Mouse (Mus musculus) liver, embryonic 15.5 days (tissue): ENCODE measurements around the gene Gm6268. TPM values are rescaled to one million over a fixed set of nuclear protein-coding genes. Genes with fewer than 3 reads are reported as not detected.

Source experiments
- microRNA-seq: library from miRNA; unstranded; fragments of <30 nt; microRNA quantifications from one replicate; pipeline ENCODE4, GENCODE M21; 2016
- polyA plus RNA-seq: library from polyadenylated mRNA; unstranded; fragments of >200 nt; fragmentation: Nextera tagmentation; extraction: Ambion mirVana; gene quantifications from 2 replicates; pipeline ENCODE4 v1.2.1, GENCODE M21; 2015

Gm6268 gene
- polyA plus RNA-seq, 1 experiment from 2014 or later, result not detected

Small RNA genes within 50 kb of the gene (microRNA-seq; reads per million reads assigned to microRNA genes)
- not detected for gene Gm44485

Other genes with a start within 250 kb of the Gm6268 start
- gene Zcchc12, start 205.4 kb upstream of the Gm6268 start, polyA plus RNA-seq, result 0.25 and 0.41 TPM in 2 replicates
- 0.33 and 0.55 TPM in 2 replicates for gene Lonrf3, start 72.9 kb upstream of the Gm6268 start, polyA plus RNA-seq
- gene Gm14569, start 90.5 kb downstream of the Gm6268 start, polyA plus RNA-seq, result not detected in 2 replicates
- gene Pgrmc1, start 196.9 kb downstream of the Gm6268 start, polyA plus RNA-seq, result 132 and 142 TPM in 2 replicates
- gene Akap17b, start 244.1 kb downstream of the Gm6268 start, polyA plus RNA-seq, result 0.48 and 0.59 TPM in 2 replicates